ENCODE assay signal across 8 mouse cellular contexts in genomic region chr5:134671335-134672197, GRCm38 (mm10). TPM values are rescaled to one million over a fixed set of nuclear protein-coding genes. Genes with fewer than 3 reads are reported as not detected.
A peak's percentile ranks its signal among the peaks of the same experiment; 100 is the strongest.
DNase-seq lines count a peak whose midpoint lies in the region; ATAC-seq and TF ChIP-seq lines count a peak whose summit lies in the region.
"Had no signal": no experiment of that assay in that cellular context is flagged by ENCODE, and none has a peak within 500 bp of the region (broad histone marks: within the 10 kb centered on the region; RNA-seq: fewer than 3 reads in every experiment).

No protein-coding gene starts in this region.

- TF ChIP-seq CTCF in cerebellum, adult 2 months (IDR thresholded peaks at IDR 0.05; ENCODE audit: borderline replicate concordance, insufficient read depth, low read depth, low read length): no peak

- no peak overlapping the region for H3K4me3 ChIP-seq in forebrain, embryonic 15.5 days
- H3K4me3 ChIP-seq in hindbrain, embryonic 16.5 days (ENCODE audit: low read length): no peak overlapping the region
- H3K4me3 ChIP-seq in neural tube, embryonic 12.5 days: no peak overlapping the region
- H3K4me3 ChIP-seq in cerebellum, adult 2 months (replicated peaks; ENCODE audit: insufficient read depth, low read depth, low read length): no peak overlapping the region
- H3K4me3 ChIP-seq: liver, embryonic 13.5 days had no signal

- no peak overlapping the region for H3K9ac ChIP-seq in forebrain, embryonic 15.5 days (replicated peaks)
- H3K9ac ChIP-seq in hindbrain, embryonic 16.5 days (ENCODE audit: low read depth, low read length): no peak overlapping the region
- no peak overlapping the region for H3K9ac ChIP-seq in neural tube, embryonic 12.5 days
- H3K9ac ChIP-seq: liver, embryonic 13.5 days had no signal

- no peak for TF ChIP-seq POLR2A in cerebellum, adult 2 months (IDR thresholded peaks at IDR 0.05; ENCODE audit: borderline replicate concordance, insufficient read depth, low read length)

- no peaks in the 10 kb centered on the region for H3K9me3 ChIP-seq in forebrain, embryonic 15.5 days
- no peaks in the 10 kb centered on the region for H3K9me3 ChIP-seq in hindbrain, embryonic 16.5 days (ENCODE audit: control insufficient read depth, low read length)
- no peaks in the 10 kb centered on the region for H3K9me3 ChIP-seq in neural tube, embryonic 12.5 days
- H3K9me3 ChIP-seq: liver, embryonic 13.5 days had no signal

- H3K4me2 ChIP-seq in forebrain, embryonic 15.5 days (replicated peaks): no peak overlapping the region
- H3K4me2 ChIP-seq in hindbrain, embryonic 16.5 days (ENCODE audit: low read length): no peak overlapping the region
- H3K4me2 ChIP-seq in neural tube, embryonic 12.5 days (replicated peaks): no peak overlapping the region; the same call in 1 of the 2 replicates
- H3K4me2 ChIP-seq: liver, embryonic 13.5 days had no signal

- H3K36me3 ChIP-seq in forebrain, embryonic 15.5 days: peaks cover 45% of the 10 kb centered on the region
- H3K36me3 ChIP-seq in hindbrain, embryonic 16.5 days (ENCODE audit: control insufficient read depth, insufficient read depth, low read length): peaks cover 17% of the 10 kb centered on the region
- H3K36me3 ChIP-seq in neural tube, embryonic 12.5 days: peaks cover 53% of the 10 kb centered on the region
- H3K36me3 ChIP-seq: liver, embryonic 13.5 days had no signal

- peaks cover 13% of the 10 kb centered on the region for H3K4me1 ChIP-seq in forebrain, embryonic 15.5 days
- peaks cover 13% of the 10 kb centered on the region for H3K4me1 ChIP-seq in hindbrain, embryonic 16.5 days (ENCODE audit: control insufficient read depth, insufficient read depth, low read depth, low read length)
- H3K4me1 ChIP-seq in neural tube, embryonic 12.5 days: peaks cover 32% of the 10 kb centered on the region
- H3K4me1 ChIP-seq in cerebellum, adult 2 months (ENCODE audit: control insufficient read depth, insufficient read depth, low read length): no peaks in the 10 kb centered on the region

- intact Hi-C loops in left cerebral cortex, postnatal 4 days (cut with DNase I): no loop called here
- intact Hi-C loops in left cerebral cortex, postnatal 36 days (cut with DNase I): no loop called here

- H3K27ac ChIP-seq in forebrain, embryonic 15.5 days (replicated peaks): 0 out of 2 replicates have a peak overlapping the region, but pooled peaks have one; percentile 32
- peak overlapping the region; percentile 20 for H3K27ac ChIP-seq in hindbrain, embryonic 16.5 days (ENCODE audit: low read depth, low read length)
- H3K27ac ChIP-seq in neural tube, embryonic 12.5 days: peak overlapping the region; percentile 69
- H3K27ac ChIP-seq in cerebellum, adult 2 months (ENCODE audit: insufficient read depth, low read length): no peak overlapping the region
- H3K27ac ChIP-seq: liver, embryonic 13.5 days had no signal

- no peaks in the 10 kb centered on the region for H3K27me3 ChIP-seq in forebrain, embryonic 15.5 days
- H3K27me3 ChIP-seq in hindbrain, embryonic 16.5 days (replicated peaks; ENCODE audit: control insufficient read depth, insufficient read depth, low read length): no peaks in the 10 kb centered on the region
- no peaks in the 10 kb centered on the region for H3K27me3 ChIP-seq in neural tube, embryonic 12.5 days (replicated peaks)
- no peaks in the 10 kb centered on the region for H3K27me3 ChIP-seq in cerebellum, adult 2 months (ENCODE audit: control insufficient read depth, insufficient read depth, low read length)
- H3K27me3 ChIP-seq: liver, embryonic 13.5 days had no signal

- peak; percentile 63 for DNase-seq in left cerebral cortex, postnatal 4 days
- DNase-seq in left cerebral cortex, postnatal 36 days (ENCODE audit: low spot score in 2 of 2): no peak
- no peak for DNase-seq in urinary bladder, postnatal 36 days (ENCODE audit: low spot score in 2 of 2)
- no peak for DNase-seq in cerebellum, adult 2 months
- DNase-seq: liver, embryonic 13.5 days had no signal

- 60% methylated on average over 17 of the region's 17 CpGs for WGBS in forebrain, embryonic 15.5 days
- WGBS in hindbrain, embryonic 16.5 days: 38% methylated on average over 17 of the region's 17 CpGs
- WGBS in neural tube, embryonic 12.5 days: 42% methylated on average over 17 of the region's 17 CpGs
- WGBS in cerebellum, adult 2 months: 55% methylated on average over 17 of the region's 17 CpGs

- no peak for ATAC-seq in forebrain, embryonic 15.5 days (replicated peaks)
- ATAC-seq in hindbrain, embryonic 16.5 days: peak; percentile 50; the same call in 1 of the 2 replicates
- ATAC-seq in neural tube, embryonic 12.5 days (ENCODE audit: low FRiP score, low read depth): peak; percentile 19; the same call in 1 of the 2 replicates

RNA-seq across cellular contexts. Expression of gene Limk1, which starts 16.8 kb away (rescaled TPM):
- 10 to 100 TPM; 68.6 to 74.2 TPM for total RNA-seq in left cerebral cortex, postnatal 4 days (2021)
- total RNA-seq in left cerebral cortex, postnatal 36 days (2021): 10 to 100 TPM; 63.2 to 71.6 TPM
- 16.0 and 16.9 TPM in 2 replicates for polyA plus RNA-seq in forebrain, embryonic 15.5 days (2015; fragmentation: Nextera tagmentation; extraction: Ambion mirVana)
- polyA plus RNA-seq in hindbrain, embryonic 16.5 days (2015; fragmentation: Nextera tagmentation; extraction: Ambion mirVana): 22.0 and 22.1 TPM in 2 replicates
- 18.8 and 24.3 TPM in 2 replicates for polyA plus RNA-seq in neural tube, embryonic 12.5 days (2016; fragmentation: Nextera tagmentation; extraction: Ambion mirVana)
- polyA plus RNA-seq in cerebellum, adult 2 months (2012; rRNA removed): 78.7 and 99.2 TPM in 2 replicates

RNA-seq across cellular contexts. Expression of gene Eif4h, which starts 32.3 kb away (rescaled TPM):
- total RNA-seq in left cerebral cortex, postnatal 4 days (2021): 100 to 1,000 TPM; 285 to 287 TPM
- total RNA-seq in left cerebral cortex, postnatal 36 days (2021): 100 to 1,000 TPM; 317 to 353 TPM
- polyA plus RNA-seq in forebrain, embryonic 15.5 days (2015; fragmentation: Nextera tagmentation; extraction: Ambion mirVana): 405 and 408 TPM in 2 replicates
- 332 and 340 TPM in 2 replicates for polyA plus RNA-seq in hindbrain, embryonic 16.5 days (2015; fragmentation: Nextera tagmentation; extraction: Ambion mirVana)
- 421 and 426 TPM in 2 replicates for polyA plus RNA-seq in neural tube, embryonic 12.5 days (2016; fragmentation: Nextera tagmentation; extraction: Ambion mirVana)
- 371 and 379 TPM in 2 replicates for polyA plus RNA-seq in cerebellum, adult 2 months (2012; rRNA removed)

RNA-seq across cellular contexts. Expression of gene Lat2, which starts 56.7 kb away (rescaled TPM):
- total RNA-seq in left cerebral cortex, postnatal 4 days (2021): 1 to 10 TPM; 4.4 to 5.6 TPM
- total RNA-seq in left cerebral cortex, postnatal 36 days (2021): 1 to 10 TPM; 2.1 to 2.8 TPM
- polyA plus RNA-seq in forebrain, embryonic 15.5 days (2015; fragmentation: Nextera tagmentation; extraction: Ambion mirVana): 2.6 and 4.4 TPM in 2 replicates
- polyA plus RNA-seq in hindbrain, embryonic 16.5 days (2015; fragmentation: Nextera tagmentation; extraction: Ambion mirVana): 2.1 and 2.6 TPM in 2 replicates
- polyA plus RNA-seq in neural tube, embryonic 12.5 days (2016; fragmentation: Nextera tagmentation; extraction: Ambion mirVana): 6.0 and 6.4 TPM in 2 replicates
- 2.1 and 3.0 TPM in 2 replicates for polyA plus RNA-seq in cerebellum, adult 2 months (2012; rRNA removed)
